Mouse (Mus musculus) CD4-positive, CD25-positive, alpha-beta regulatory T cell, adult 9 weeks (primary cell): ENCODE results near the gene Myoz2. TPM values are rescaled to one million over a fixed set of nuclear protein-coding genes. Genes with fewer than 3 reads are reported as not detected.

Source experiments
- polyA plus RNA-seq: library from polyadenylated mRNA; unstranded; fragments of 100-300 nt; shearing (Covaris generic); gene quantifications from one replicate; pipeline ENCODE4 v1.2.1, GENCODE M21; 2017

Myoz2 gene
- not detected for polyA plus RNA-seq

DNA sequence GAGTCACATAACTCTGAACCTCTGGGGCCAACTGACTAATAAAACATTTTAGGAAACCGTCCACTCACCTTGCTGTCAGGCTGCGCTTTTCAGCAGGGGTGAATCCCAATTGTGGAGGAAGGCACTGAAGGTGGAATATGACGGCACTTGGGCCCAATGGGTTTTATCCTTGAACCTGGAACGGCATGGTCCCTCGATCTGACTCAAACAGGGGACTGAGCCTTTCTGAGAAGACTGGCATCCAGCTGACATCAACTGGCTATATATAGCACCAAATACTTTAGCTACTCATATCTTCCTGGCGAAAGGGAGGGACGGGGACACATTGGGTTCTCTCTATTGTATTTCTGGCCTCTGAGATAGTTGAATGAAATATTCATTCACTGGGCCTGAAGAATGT lies at the start of gene Myoz2:
TSS of gene Myoz2 (minus strand) at position 264 of the 400 bp plus-strand sequence.

DNA sequence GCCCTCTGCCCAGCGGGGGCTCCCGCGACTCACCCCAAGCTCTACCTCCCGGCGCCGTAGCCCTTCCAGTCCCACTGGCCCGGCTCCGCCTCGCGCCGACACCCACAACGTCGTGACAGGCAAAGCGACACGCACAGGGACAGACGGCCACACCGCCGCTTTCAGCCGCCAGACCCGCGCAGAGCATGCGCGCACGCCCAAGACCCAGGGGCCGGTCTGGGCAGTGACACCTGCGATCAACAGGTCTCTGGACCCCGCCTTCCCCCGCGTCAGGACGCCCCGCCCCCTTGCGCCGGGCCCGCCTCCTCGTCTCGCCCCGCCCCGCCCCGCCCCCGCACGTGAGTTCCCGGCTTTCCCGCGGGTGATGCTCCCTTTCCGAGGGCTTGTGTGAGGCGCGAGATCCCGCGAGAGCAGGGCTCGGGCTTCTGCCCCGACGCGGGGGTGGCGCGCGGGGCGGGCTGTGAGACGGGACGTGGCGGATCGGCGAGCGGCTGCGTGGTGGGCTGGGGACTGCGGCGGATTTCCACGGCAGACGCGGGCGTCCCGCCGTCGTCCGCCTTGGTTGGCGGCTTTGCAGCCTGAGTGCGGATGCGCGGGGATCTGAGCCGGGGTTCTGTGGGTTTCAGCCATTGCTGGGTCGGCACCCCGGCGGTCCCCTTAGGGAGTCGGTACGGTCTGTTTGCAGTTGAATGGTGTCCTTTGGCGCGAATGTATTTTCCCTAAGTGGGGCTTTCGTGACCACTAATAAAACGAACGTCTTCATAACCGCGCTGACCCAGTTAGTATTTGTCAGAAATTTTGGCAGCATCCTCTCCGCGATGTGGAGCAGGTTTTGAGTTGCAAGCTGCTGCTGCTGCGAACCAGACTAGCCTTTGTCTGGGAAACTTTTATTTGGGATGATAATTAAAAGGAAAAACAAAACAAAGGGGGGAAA lies 50.3 kb downstream of the Myoz2 start, which contains the start of gene Usp53:
TSS of gene Usp53 (minus strand) at position 262 of the 934 bp plus-strand sequence.

Other genes with a start within 250 kb of the Myoz2 start
- not detected for gene Fabp2, start 139.9 kb downstream of the Myoz2 start, polyA plus RNA-seq
- not detected for gene Gm10959, start 115.7 kb downstream of the Myoz2 start, polyA plus RNA-seq
- 111 TPM for gene 1810037I17Rik, start 110.8 kb downstream of the Myoz2 start, polyA plus RNA-seq
- gene Usp53, start 50.5 kb downstream of the Myoz2 start, polyA plus RNA-seq, result 22.9 TPM
- not detected for gene Synpo2, start 201.1 kb upstream of the Myoz2 start, polyA plus RNA-seq
- gene Sec24d, start 232.4 kb upstream of the Myoz2 start, polyA plus RNA-seq, result 22.9 TPM